Mouse (Mus musculus) hindbrain, embryonic 10.5 days (tissue): Measurements from ENCODE around the gene Zmym3. TPM values are rescaled to one million over a fixed set of nuclear protein-coding genes. Genes with fewer than 3 reads are reported as not detected.
"Not testable (repeated sequence)": the region's sequence is repeated elsewhere in the genome, so short reads cannot be mapped to it uniquely, and the experiment has no call there.

Experiments used
- DNase-seq: peaks from one replicate; pipeline ENCODE4 v3.0.0-alpha.2; 2017; ENCODE audit warnings: low spot score
- H3K27ac ChIP-seq: fragments of 300-500 bp; sonication (generic); 2 replicates; pipeline ENCODE4 v1.5.1; 2016; ENCODE audit warnings: mild to moderate bottlenecking, moderate library complexity
- H3K27me3 ChIP-seq: fragments of 300-500 bp; sonication (generic); 2 replicates; pipeline ENCODE4 v1.6.1; 2016; ENCODE audit warnings: mild to moderate bottlenecking; ENCODE audit not compliant: poor library complexity, insufficient read depth, severe bottlenecking
- H3K36me3 ChIP-seq: fragments of 300-500 bp; sonication (generic); 2 replicates; pipeline ENCODE4 v1.6.1; 2016; ENCODE audit warnings: mild to moderate bottlenecking, moderate library complexity
- H3K4me1 ChIP-seq: fragments of 300-500 bp; sonication (generic); replicated peaks from 2 replicates; pipeline ENCODE4 v1.6.1; 2016; ENCODE audit warnings: mild to moderate bottlenecking
- H3K4me3 ChIP-seq: fragments of 300-500 bp; sonication (generic); 2 replicates; pipeline ENCODE4 v1.5.1; 2016; ENCODE audit warnings: mild to moderate bottlenecking, moderate library complexity
- H3K9me3 ChIP-seq: fragments of 300-500 bp; sonication (generic); 2 replicates; pipeline ENCODE4 v1.6.1; 2016; ENCODE audit warnings: mild to moderate bottlenecking, moderate library complexity
- WGBS: fragments of 180-500 bp; shearing (Covaris S2); methylation state at CpG from one replicate; pipeline ENCODE4 v1.1.7; 2016; 5-methylcytosine and 5-hydroxymethylcytosine counted together
- polyA plus RNA-seq: library from polyadenylated mRNA; unstranded; fragments of >200 nt; fragmentation: Nextera tagmentation; extraction: Ambion mirVana; gene quantifications from 2 replicates; pipeline ENCODE4 v1.2.1, GENCODE M21; 2016

Gene Zmym3
- polyA plus RNA-seq, 1 experiment from 2014 or later: 22.0 TPM

- DNase-seq, H3K9me3 ChIP-seq, H3K27ac ChIP-seq, H3K4me3 ChIP-seq, H3K4me1 ChIP-seq, H3K36me3 ChIP-seq, H3K27me3 ChIP-seq: not testable (repeated sequence)
- WGBS: 70% methylated on average over 4 of the region's 4 CpGs
Measured at GRCm38 (mm10) chrX:101358902-101359301, 61.7 kb downstream of the Zmym3 start.

Other genes starting within 250 kb of the Zmym3 start
- gene Snx12, start 198.3 kb downstream of the Zmym3 start, polyA plus RNA-seq: 64.3 and 69.3 TPM in 2 replicates
- 1.3 and 2.3 TPM in 2 replicates for gene Foxo4, start 166.3 kb downstream of the Zmym3 start, polyA plus RNA-seq
- not detected in 2 replicates for gene Gm614, start 156.9 kb downstream of the Zmym3 start, polyA plus RNA-seq
- 4.8 and 5.0 TPM in 2 replicates for gene Il2rg, start 152.6 kb downstream of the Zmym3 start, polyA plus RNA-seq
- not detected in 2 replicates for gene Gm20489, start 151.8 kb downstream of the Zmym3 start, polyA plus RNA-seq
- 34.7 and 38.6 TPM in 2 replicates for gene Med12, start 146.8 kb downstream of the Zmym3 start, polyA plus RNA-seq
- 5.8 and 14.8 TPM in 2 replicates for gene Nlgn3, start 121.7 kb downstream of the Zmym3 start, polyA plus RNA-seq
- 0.46 TPM in 1 of 2 replicates, not detected in the other for gene Gjb1, start 44.5 kb downstream of the Zmym3 start, polyA plus RNA-seq
- 554 and 625 TPM in 2 replicates for gene Nono, start 8.5 kb upstream of the Zmym3 start, polyA plus RNA-seq
- gene Itgb1bp2, start 28.2 kb upstream of the Zmym3 start, polyA plus RNA-seq: 1.7 and 2.1 TPM in 2 replicates
- gene Taf1, start 111.9 kb upstream of the Zmym3 start, polyA plus RNA-seq: 16.2 and 19.8 TPM in 2 replicates
- gene Ogt, start 219.2 kb upstream of the Zmym3 start, polyA plus RNA-seq: 138 and 140 TPM in 2 replicates